Mouse (Mus musculus) testis, adult 2 months (tissue): Measurements from ENCODE around the gene Olfr1221.

Experiments used
- CTCF ChIP-seq: fragments of 200-500 bp; IDR thresholded peaks from 2 replicates; pipeline ENCODE4 v1.5.1; 2012; ENCODE audit warnings: low read depth, mild to moderate bottlenecking, inconsistent platforms, low read length, moderate library complexity; ENCODE audit not compliant: control insufficient read depth, insufficient read depth, insufficient replicate concordance
- POLR2A ChIP-seq: fragments of 200-500 bp; IDR thresholded peaks from 2 replicates; pipeline ENCODE4 v1.6.1; 2012; ENCODE audit warnings: low read depth, mild to moderate bottlenecking, inconsistent platforms, low read length, moderate library complexity; ENCODE audit not compliant: control insufficient read depth

DNA sequence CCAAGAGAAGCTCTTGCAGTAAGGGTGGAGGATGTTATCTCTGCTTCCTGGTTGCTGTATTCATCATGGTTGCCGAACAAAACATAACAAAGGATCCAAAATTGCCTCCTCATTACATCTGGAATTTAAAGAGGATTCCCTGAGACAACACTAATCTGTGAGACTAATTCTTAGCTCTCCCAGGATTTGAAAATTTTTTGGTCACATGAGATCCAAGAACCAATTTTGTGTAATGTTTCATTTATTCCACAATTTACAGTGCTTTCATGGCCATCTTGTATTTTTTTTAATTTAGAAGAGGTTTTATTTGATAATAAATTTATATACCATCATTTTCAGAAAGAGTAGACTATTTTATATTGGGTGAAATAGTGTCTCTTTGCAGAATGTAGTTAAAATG lies 33.7 kb downstream of the Olfr1221 start, which contains the start of gene Olfr1219:
- TF ChIP-seq CTCF (no peak), POLR2A (no peak)
